Mouse (Mus musculus): ENCODE measurements around the gene Zscan4b. TPM values are rescaled to one million over a fixed set of nuclear protein-coding genes. Genes with fewer than 3 reads are reported as not detected.

Zscan4b gene
- polyA plus RNA-seq (2015; fragmentation: Nextera tagmentation; extraction: Ambion mirVana) = not detected in 2 replicates

DNA sequence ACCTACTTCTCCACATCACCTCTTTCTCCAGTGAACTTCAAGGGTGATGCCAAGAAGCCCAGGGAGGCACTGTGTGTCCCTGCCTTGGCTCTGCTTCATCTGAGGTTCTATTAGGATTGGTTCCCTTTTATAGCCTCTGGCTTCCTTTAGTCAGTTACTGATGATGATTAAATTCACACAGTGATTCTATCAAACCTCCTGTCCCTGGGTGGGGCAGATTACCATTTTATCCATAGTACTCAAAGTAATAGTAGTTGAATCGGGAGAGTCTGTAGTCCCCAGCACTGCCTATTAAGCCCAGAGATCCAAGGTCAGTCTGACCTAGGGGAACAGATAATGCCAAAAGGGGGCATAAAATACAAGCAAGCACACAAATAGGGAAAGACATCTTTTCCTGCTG is at the start of gene Zscan4b:
Gene Zscan4b (minus strand): TSS at position 101 of the 400 bp plus-strand sequence.

Other genes with a start within 250 kb of the Zscan4b start
- not detected in 2 replicates for gene Nlrp4b, start 217.3 kb downstream of the Zscan4b start, polyA plus RNA-seq (2015; fragmentation: Nextera tagmentation; extraction: Ambion mirVana)
- not detected in 2 replicates for gene Vmn1r71, start 150.7 kb downstream of the Zscan4b start, polyA plus RNA-seq (2015; fragmentation: Nextera tagmentation; extraction: Ambion mirVana)
- gene Zscan4c, start 100.7 kb upstream of the Zscan4b start, polyA plus RNA-seq (2015; fragmentation: Nextera tagmentation; extraction: Ambion mirVana) = not detected in 2 replicates
- gene Zscan4-ps1, start 164.6 kb upstream of the Zscan4b start, polyA plus RNA-seq (2015; fragmentation: Nextera tagmentation; extraction: Ambion mirVana) = not detected in 2 replicates